Mouse (Mus musculus) CH12.LX (cell line): ENCODE data around the gene Slc25a26.
A peak's percentile ranks its signal among the peaks of the same experiment; 100 is the strongest.

ENCODE experiments used
- CHD1 ChIP-seq: IDR thresholded peaks from 2 replicates; pipeline ENCODE4 v1.6.1; 2012; ENCODE audit warnings: low read depth, low read length, improper control_type of control experiment, inconsistent platforms
- CTCF ChIP-seq, 2 experiments: IDR thresholded peaks in 1 of 2; conservative IDR thresholded peaks in 1 of 2; 2 replicates each; pipeline ENCODE4 v1.5.1; 2011 to 2012; ENCODE audit warnings: low read depth in 2 of 2, low read length in 2 of 2, improper control_type of control experiment in 1 of 2, inconsistent platforms in 1 of 2, mild to moderate bottlenecking in 1 of 2, moderate library complexity in 1 of 2
- ELF1 ChIP-seq: IDR thresholded peaks from 2 replicates; pipeline ENCODE4 v1.6.1; 2014; ENCODE audit warnings: low read depth, mild to moderate bottlenecking, inconsistent platforms, low read length, improper control_type of control experiment
- EP300 ChIP-seq: IDR thresholded peaks from 2 replicates; pipeline ENCODE4 v1.6.1; 2011; ENCODE audit warnings: low read length, improper control_type of control experiment
- MAX ChIP-seq: IDR thresholded peaks from 2 replicates; pipeline ENCODE4 v1.6.1; 2011; ENCODE audit warnings: low read length, improper control_type of control experiment
- MXI1 ChIP-seq: IDR thresholded peaks from 2 replicates; pipeline ENCODE4 v1.6.1; 2011; ENCODE audit warnings: mild to moderate bottlenecking, low read depth, low read length, improper control_type of control experiment
- NRF1 ChIP-seq: IDR thresholded peaks from 2 replicates; pipeline ENCODE4 v1.6.1; 2014; ENCODE audit warnings: low read depth, mild to moderate bottlenecking, inconsistent platforms, low read length, improper control_type of control experiment, moderate library complexity
- PAX5 ChIP-seq: IDR thresholded peaks from 2 replicates; pipeline ENCODE4 v1.6.1; 2012; ENCODE audit warnings: low read length, inconsistent platforms, mixed read lengths
- POLR2A ChIP-seq: IDR thresholded peaks from 2 replicates; pipeline ENCODE4 v1.6.1; 2011; ENCODE audit warnings: low read depth, mild to moderate bottlenecking, improper control_type of control experiment, low read length
- TBP ChIP-seq: conservative IDR thresholded peaks from 2 replicates; pipeline ENCODE4 v1.6.1; 2011; ENCODE audit warnings: low read depth, low read length, improper control_type of control experiment
- UBTF ChIP-seq: IDR thresholded peaks from 2 replicates; pipeline ENCODE4 v1.6.1; 2012; ENCODE audit warnings: low read depth, mild to moderate bottlenecking, inconsistent platforms, low read length, improper control_type of control experiment, moderate library complexity
- USF1 ChIP-seq: IDR thresholded peaks from 2 replicates; pipeline ENCODE4 v1.6.1; 2014; ENCODE audit warnings: low read depth, mild to moderate bottlenecking, inconsistent platforms, low read length, improper control_type of control experiment

- TF ChIP-seq MXI1 (peak; percentile 99), CTCF (conservative IDR thresholded peaks at IDR 0.05 in 1 of 2, IDR thresholded peaks at IDR 0.05 in 1 of 2; ENCODE audit: low read depth in 2 of 2, low read length in 2 of 2) (no peak), POLR2A (peak; percentile 62; the same call in 1 of the 2 replicates), MAX (peak; percentile 100), TBP (0 out of 2 replicates have a peak, but pooled peaks have one; percentile 53), UBTF (no peak), ELF1 (peak; percentile 90), NRF1 (peak; percentile 58), PAX5 (no peak), EP300 (no peak), USF1 (peak; percentile 35; the same call in 1 of the 2 replicates), CHD1 (no peak)
These were observed at the start of gene Slc25a26 for GRCm38 (mm10) chr6:94499897-94500623.
